Mouse (Mus musculus) frontal cortex, adult (tissue): ENCODE measurements at regions not wholly inside any gene's neighbourhood (a gene's known extent, or its start where the extent isn't known, plus 50 kb on each side); places are given as distances from the start of the nearest gene placed in this dataset.

Experiments
- ATAC-seq: cut with Nextera tagmentation; 2 replicates; pipeline ENCODE4 v1.9.2; 2017; ENCODE audit warnings: mild to moderate bottlenecking, moderate library complexity, mixed read lengths; ENCODE audit not compliant: low TSS enrichment

GRCm38 (mm10) chr14:95949512-95949911 is 68.5 kb downstream of the 4921530L21Rik start:
- ATAC-seq: no peak

GRCm38 (mm10) chr14:95956056-95956729 is 75.1 kb downstream of the 4921530L21Rik start:
- ATAC-seq: no peak

- ATAC-seq: peak; percentile 76
These were observed 103.0 kb downstream of the 4921530L21Rik start for GRCm38 (mm10) chr14:95984021-95984420.

- ATAC-seq: no peak
These were observed 117.3 kb downstream of the 4921530L21Rik start for GRCm38 (mm10) chr14:95998356-95998755.

- ATAC-seq: no peak
These were observed 140.6 kb downstream of the 4921530L21Rik start for GRCm38 (mm10) chr14:96021646-96022045.
